Comparison of ENCODE assay signal across 8 mouse cellular contexts in genomic region chr5:108461082-108462065, GRCm38 (mm10). TPM values are rescaled to one million over a fixed set of nuclear protein-coding genes. Genes with fewer than 3 reads are reported as not detected.
DNase-seq lines count a peak whose midpoint lies in the region; ATAC-seq and TF ChIP-seq lines count a peak whose summit lies in the region.

Gene Pcgf3, plus strand, starts transcription at chr5:108461232.

- under 1% methylated on average over 56 of the region's 62 CpGs for WGBS in forebrain, embryonic 16.5 days
- WGBS in lung, embryonic 15.5 days, result 1% methylated on average over 59 of the region's 62 CpGs

- peak; percentile 93 for DNase-seq in ES-E14 (ENCODE audit: low read depth, low spot score)
- peak; percentile 99 for DNase-seq in cerebellum, adult 11-12 months
- DNase-seq in heart, postnatal 4 days, result peak; percentile 98
- DNase-seq in layer of hippocampus, adult 8-10 months (ENCODE audit: low spot score in 2 of 2), result peak; percentile 95 to 97
- DNase-seq in ovary, adult 18-20 months (ENCODE audit: low spot score), result peak; percentile 96
- peak; percentile 98 for DNase-seq in thymus, postnatal 0 days (ENCODE audit: low spot score)

- in situ Hi-C loops in ES-E14 (cut with MboI; ENCODE audit: low sequenced_read_pairs in 2 of 2, unreplicated experiment in 2 of 2), result no loop called here

- H3K27me3 ChIP-seq in forebrain, embryonic 16.5 days (replicated peaks; ENCODE audit: control insufficient read depth, insufficient read depth, low read length), result peaks cover 9% of the 10 kb centered on the region
- H3K27me3 ChIP-seq in lung, embryonic 15.5 days, result no peaks in the 10 kb centered on the region

- H3K36me3 ChIP-seq in ES-E14 (ENCODE audit: control insufficient read depth, insufficient read depth, low read length, poor library complexity, severe bottlenecking), result no peaks in the 10 kb centered on the region
- H3K36me3 ChIP-seq in forebrain, embryonic 16.5 days (ENCODE audit: control insufficient read depth, insufficient read depth), result no peaks in the 10 kb centered on the region
- no peaks in the 10 kb centered on the region for H3K36me3 ChIP-seq in lung, embryonic 15.5 days

- ATAC-seq in forebrain, embryonic 16.5 days, result peak; percentile 97
- peak; percentile 96 for ATAC-seq in lung, embryonic 15.5 days (ENCODE audit: borderline replicate concordance, extremely low read depth, low FRiP score, low TSS enrichment)

- H3K4me3 ChIP-seq in ES-E14 (ENCODE audit: insufficient read depth in 1 of 2, low read depth in 1 of 2, low read length in 2 of 2, poor library complexity in 1 of 2, severe bottlenecking in 1 of 2), result peak within 1 kb of the TSS; percentile 70 to 98
- peak within 1 kb of the TSS; percentile 66 for H3K4me3 ChIP-seq in forebrain, embryonic 16.5 days (replicated peaks; ENCODE audit: low read length)
- peak within 1 kb of the TSS; percentile 76 for H3K4me3 ChIP-seq in lung, embryonic 15.5 days

- peak within 1 kb of the TSS; percentile 82 for H3K9ac ChIP-seq in ES-E14 (ENCODE audit: insufficient read depth, low read depth, low read length, poor library complexity, severe bottlenecking)
- peak within 1 kb of the TSS; percentile 91 for H3K9ac ChIP-seq in forebrain, embryonic 16.5 days (replicated peaks; ENCODE audit: low read depth, low read length)
- H3K9ac ChIP-seq in lung, embryonic 15.5 days, result peak within 1 kb of the TSS; percentile 90

- peaks cover 0 to 7% of the 10 kb centered on the region in 2 experiments; a peak in 1 of 4 replicates for H3K4me1 ChIP-seq in ES-E14 (ENCODE audit: control insufficient read depth in 2 of 2, insufficient read depth in 2 of 2, low read length in 2 of 2, poor library complexity in 1 of 2)
- H3K4me1 ChIP-seq in forebrain, embryonic 16.5 days (replicated peaks; ENCODE audit: control insufficient read depth, insufficient read depth, low read length), result peaks cover 45% of the 10 kb centered on the region
- peaks cover 25% of the 10 kb centered on the region for H3K4me1 ChIP-seq in lung, embryonic 15.5 days

- peak within 1 kb of the TSS; percentile 99 for H3K4me2 ChIP-seq in forebrain, embryonic 16.5 days (ENCODE audit: low read length)
- peak within 1 kb of the TSS; percentile 90 for H3K4me2 ChIP-seq in lung, embryonic 15.5 days

- peak within 1 kb of the TSS; percentile 43 for H3K27ac ChIP-seq in ES-E14 (ENCODE audit: insufficient read depth, low read depth, low read length, poor library complexity, severe bottlenecking)
- H3K27ac ChIP-seq in forebrain, embryonic 16.5 days (ENCODE audit: low read length), result peak within 1 kb of the TSS; percentile 84
- peak within 1 kb of the TSS; percentile 82 for H3K27ac ChIP-seq in lung, embryonic 15.5 days

- no peaks in the 10 kb centered on the region for H3K9me3 ChIP-seq in ES-E14 (ENCODE audit: control insufficient read depth, insufficient read depth, low read depth, low read length)
- H3K9me3 ChIP-seq in forebrain, embryonic 16.5 days (ENCODE audit: control insufficient read depth, low read length), result no peaks in the 10 kb centered on the region
- H3K9me3 ChIP-seq in lung, embryonic 15.5 days, result no peaks in the 10 kb centered on the region

TF ChIP-seq in ES-E14, 5 proteins besides CTCF, POLR2A, EP300 and RAD21:
- no peak for TF ChIP-seq MAFK (IDR thresholded peaks at IDR 0.05; ENCODE audit: insufficient read depth, low read depth, low read length)
- no peak; the same call in 1 of the 2 replicates for TF ChIP-seq HCFC1 (IDR thresholded peaks at IDR 0.05; ENCODE audit: borderline replicate concordance, insufficient read depth, low read length)
- TF ChIP-seq CHD2 (IDR thresholded peaks at IDR 0.05; ENCODE audit: low read depth, low read length), result 0 out of 2 replicates have a peak, but pooled peaks have one; percentile 28
- peak; percentile 77 for TF ChIP-seq ZNF384 (IDR thresholded peaks at IDR 0.05; ENCODE audit: low read depth, low read length)
TF ChIP-seq in ES-E14: peak in this region for 2.

RNA-seq across cellular contexts. Expression of gene Pcgf3, which starts in this region (rescaled TPM):
- total RNA-seq in ES-E14 (2012; rRNA removed), result 29.1 and 29.6 TPM in 2 replicates
- polyA plus RNA-seq in forebrain, embryonic 16.5 days (2015; fragmentation: Nextera tagmentation; extraction: Ambion mirVana), result 35.6 and 40.1 TPM in 2 replicates
- total RNA-seq in heart, postnatal 4 days (2021), result 10 to 100 TPM; 61.1 to 64.9 TPM
- total RNA-seq in layer of hippocampus, adult 8-10 months (2022), result 10 to 100 TPM; 42.2 to 44.1 (median 42.5) TPM
- polyA plus RNA-seq in lung, embryonic 15.5 days (2015; fragmentation: Nextera tagmentation; extraction: Ambion mirVana), result 17.2 and 19.3 TPM in 2 replicates
- 7.8 and 8.3 TPM in 2 replicates for polyA plus RNA-seq in thymus, postnatal 0 days (2015; fragmentation: Nextera tagmentation; extraction: Ambion mirVana)

Comparison
In these comparisons a context has a peak if more than half of its experiments do, and no peak if none do; other contexts are left out.
1. Peak in every context shown above with its lines: DNase-seq, ATAC-seq, H3K4me3 ChIP-seq and H3K27ac ChIP-seq.